Mouse (Mus musculus) limb, embryonic 14.5 days (tissue): ENCODE results near the gene Rit1. TPM values are rescaled to one million over a fixed set of nuclear protein-coding genes. Genes with fewer than 3 reads are reported as not detected.

Source experiments
- ATAC-seq: fragments of 200-750 bp; cut with Nextera tagmentation; 2 replicates; pipeline ENCODE4 v1.8.0; 2017; ENCODE audit warnings: low read depth, moderate number of reproducible peaks, moderate TSS enrichment; ENCODE audit not compliant: low FRiP score
- DNase-seq: peaks from one replicate; pipeline ENCODE4 v3.0.0-alpha.2; 2015; ENCODE audit warnings: low spot score
- H3K27ac ChIP-seq: fragments of 300-500 bp; sonication (generic); replicated peaks from 2 replicates; pipeline ENCODE4 v1.5.1; 2014; ENCODE audit warnings: low read depth, mild to moderate bottlenecking, low read length, moderate library complexity, mixed read lengths
- H3K27me3 ChIP-seq: fragments of 300-500 bp; sonication (generic); 2 replicates; pipeline ENCODE4 v1.6.1; 2014; ENCODE audit warnings: low read length, mixed read lengths; ENCODE audit not compliant: control insufficient read depth, insufficient read depth
- H3K36me3 ChIP-seq: fragments of 300-500 bp; sonication (generic); 2 replicates; pipeline ENCODE4 v1.6.1; 2014; ENCODE audit warnings: mild to moderate bottlenecking, low read length, moderate library complexity, mixed read lengths; ENCODE audit not compliant: control insufficient read depth, insufficient read depth
- H3K4me1 ChIP-seq: fragments of 300-500 bp; sonication (generic); 2 replicates; pipeline ENCODE4 v1.6.1; 2014; ENCODE audit warnings: antibody characterized with exemption, low read length, mixed read lengths; ENCODE audit not compliant: control insufficient read depth, insufficient read depth
- H3K4me2 ChIP-seq: fragments of 300-500 bp; sonication (generic); replicated peaks from 2 replicates; pipeline ENCODE4 v1.6.1; 2014; ENCODE audit warnings: low read depth, mild to moderate bottlenecking, low read length, moderate library complexity; ENCODE audit not compliant: severe bottlenecking
- H3K4me3 ChIP-seq: fragments of 300-500 bp; sonication (generic); replicated peaks from 2 replicates; pipeline ENCODE4 v1.5.1; 2014; ENCODE audit warnings: low read length
- H3K9ac ChIP-seq: fragments of 300-500 bp; sonication (generic); 2 replicates; pipeline ENCODE4 v1.6.1; 2014; ENCODE audit warnings: mild to moderate bottlenecking, low read depth, low read length, moderate library complexity; ENCODE audit not compliant: severe bottlenecking
- H3K9me3 ChIP-seq: fragments of 300-500 bp; sonication (generic); 2 replicates; pipeline ENCODE4 v1.6.1; 2016; ENCODE audit warnings: low read length; ENCODE audit not compliant: control insufficient read depth
- POLR2A ChIP-seq: fragments of 200-500 bp; IDR thresholded peaks from 2 replicates; pipeline ENCODE4 v1.8.0; 2012; ENCODE audit warnings: inconsistent platforms, mild to moderate bottlenecking, moderate library complexity, borderline replicate concordance; ENCODE audit not compliant: insufficient read depth, insufficient read length; ENCODE audit errors: extremely low read depth
- WGBS: fragments of 180-500 bp; shearing (Covaris S2); extraction: QIAGEN DNeasy Blood & Tissue Kit; methylation state at CpG from one replicate; pipeline ENCODE4 v1.1.7; 2014; 5-methylcytosine and 5-hydroxymethylcytosine counted together
- polyA plus RNA-seq, 2 experiments: library from polyadenylated mRNA; depleted of rRNA in 1 of 2; stranded (reverse) in 1 of 2; unstranded in 1 of 2; fragments of >200 nt; fragmentation: Nextera tagmentation in 1 of 2; extraction: Ambion mirVana in 1 of 2; gene quantifications; 2 replicates each; pipeline versions ENCODE4 v1.2.1 to v1.2.3; 2012 to 2014

The Rit1 gene
- polyA plus RNA-seq (2012; rRNA removed) (46.8 and 47.4 TPM in 2 replicates), polyA plus RNA-seq (2014; fragmentation: Nextera tagmentation; extraction: Ambion mirVana) (62.4 and 64.3 TPM in 2 replicates)

GRCm38 (mm10) chr3:88716399-88717197, at the start of gene Rit1:
Gene Rit1, plus strand, starts transcription at chr3:88716838.
- Histone ChIP-seq H3K4me2 (peak within 1 kb of the TSS; percentile 76), H3K9ac (peak within 1 kb of the TSS; percentile 61), H3K9me3 (no peaks in the 10 kb centered on the region), H3K36me3 (peaks cover 47% of the 10 kb centered on the region), H3K27ac (peak within 1 kb of the TSS; percentile 58; the same call in 1 of the 2 replicates), H3K4me1 (no peaks in the 10 kb centered on the region), H3K4me3 (peak within 1 kb of the TSS; percentile 70), H3K27me3 (no peaks in the 10 kb centered on the region)
- TF ChIP-seq POLR2A = 0 out of 2 replicates have a peak, but pooled peaks have one; percentile 51
- DNase-seq = peak; percentile 90
- peak; percentile 93 for ATAC-seq
- 2% methylated on average over 27 of the region's 27 CpGs for WGBS

- H3K9ac ChIP-seq = peak overlapping the region; percentile 48; the same call in 1 of the 2 replicates
- ATAC-seq (peak; percentile 81), DNase-seq (peak; percentile 88)
- H3K4me1 ChIP-seq = no peaks in the 10 kb centered on the region
- no peaks in the 10 kb centered on the region for H3K9me3 ChIP-seq
- H3K4me2 ChIP-seq = peak overlapping the region; percentile 62
- H3K27me3 ChIP-seq = no peaks in the 10 kb centered on the region
- no peak overlapping the region for H3K27ac ChIP-seq
- no peak for TF ChIP-seq POLR2A
- 11% methylated on average over 11 of the region's 11 CpGs for WGBS
- peak overlapping the region; percentile 26 for H3K4me3 ChIP-seq
- H3K36me3 ChIP-seq = no peaks in the 10 kb centered on the region
These were observed 39.2 kb upstream of the Rit1 start for GRCm38 (mm10) chr3:88677399-88677798.

- ATAC-seq (no peak), DNase-seq (no peak)
- Histone ChIP-seq H3K4me1 (peaks cover 9% of the 10 kb centered on the region), H3K4me2 (no peak overlapping the region), H3K9me3 (no peaks in the 10 kb centered on the region), H3K27ac (no peak overlapping the region), H3K9ac (no peak overlapping the region), H3K4me3 (no peak overlapping the region), H3K36me3 (peaks cover 15% of the 10 kb centered on the region), H3K27me3 (no peaks in the 10 kb centered on the region)
- TF ChIP-seq POLR2A = no peak
- 86% methylated on average over 2 of the region's 2 CpGs for WGBS
These were observed 32.8 kb upstream of the Rit1 start for GRCm38 (mm10) chr3:88683814-88684213.

- Histone ChIP-seq H3K9me3 (no peaks in the 10 kb centered on the region), H3K4me1 (peaks cover 9% of the 10 kb centered on the region), H3K4me3 (peak overlapping the region; percentile 88), H3K4me2 (peak overlapping the region; percentile 57), H3K36me3 (peaks cover 21% of the 10 kb centered on the region), H3K9ac (peak overlapping the region; percentile 57), H3K27me3 (no peaks in the 10 kb centered on the region), H3K27ac (peak overlapping the region; percentile 99)
- no peak for DNase-seq
- no peak for TF ChIP-seq POLR2A
- WGBS = 63% methylated on average over 7 of the region's 8 CpGs
- no peak for ATAC-seq
These were observed 32.2 kb upstream of the Rit1 start for GRCm38 (mm10) chr3:88684236-88684979.
